Mouse (Mus musculus) layer of hippocampus, adult 9-11 months (tissue): ENCODE measurements around the gene Traf3ip1.

Experiments used
- DNase-seq: peaks from one replicate; pipeline ENCODE4 v3.0.0; 2022

Gene Traf3ip1

GRCm38 (mm10) chr1:91537786-91538569, 43.5 kb downstream of the Traf3ip1 start:
- DNase-seq, result no peak

- no peak for DNase-seq
Observed at GRCm38 (mm10) chr1:91538570-91538929, 44.1 kb downstream of the Traf3ip1 start.

- no peak for DNase-seq
Observed at GRCm38 (mm10) chr1:91539246-91539645, 44.8 kb downstream of the Traf3ip1 start.

GRCm38 (mm10) chr1:91539704-91540270, 45.3 kb downstream of the Traf3ip1 start:
- peak; percentile 16 for DNase-seq

GRCm38 (mm10) chr1:91540271-91540826, 45.9 kb downstream of the Traf3ip1 start, which contains the start of gene Asb1:
Asb1 (plus strand) TSS chr1:91540544.
- DNase-seq, result peak; percentile 98

GRCm38 (mm10) chr1:91541042-91541592, 46.7 kb downstream of the Traf3ip1 start:
- DNase-seq, result no peak

GRCm38 (mm10) chr1:91543974-91544373, 49.5 kb downstream of the Traf3ip1 start:
- DNase-seq, result no peak

GRCm38 (mm10) chr1:91545226-91545625, 50.8 kb downstream of the Traf3ip1 start:
- no peak for DNase-seq

GRCm38 (mm10) chr1:91547567-91547966, 53.1 kb downstream of the Traf3ip1 start:
- DNase-seq, result no peak

GRCm38 (mm10) chr1:91549073-91549472, 54.6 kb downstream of the Traf3ip1 start:
- no peak for DNase-seq

- no peak for DNase-seq
Observed at GRCm38 (mm10) chr1:91557099-91557498, 62.7 kb downstream of the Traf3ip1 start.

GRCm38 (mm10) chr1:91561226-91561625, 66.8 kb downstream of the Traf3ip1 start:
- no peak for DNase-seq

GRCm38 (mm10) chr1:91562977-91563590, 68.6 kb downstream of the Traf3ip1 start:
- peak; percentile 34 for DNase-seq

- DNase-seq, result no peak
Observed at GRCm38 (mm10) chr1:91564004-91564403, 69.6 kb downstream of the Traf3ip1 start.

- no peak for DNase-seq
Observed at GRCm38 (mm10) chr1:91564598-91564997, 70.2 kb downstream of the Traf3ip1 start.

- DNase-seq, result no peak
Observed at GRCm38 (mm10) chr1:91567269-91567668, 72.8 kb downstream of the Traf3ip1 start.

GRCm38 (mm10) chr1:91572458-91572857, 78.0 kb downstream of the Traf3ip1 start:
- no peak for DNase-seq

- DNase-seq, result peak; percentile 47
Observed at GRCm38 (mm10) chr1:91574208-91574607, 79.8 kb downstream of the Traf3ip1 start.

GRCm38 (mm10) chr1:91577883-91578517, 83.6 kb downstream of the Traf3ip1 start:
- no peak for DNase-seq
